Comparison of ENCODE assay signal across 16 mouse cellular contexts in the genomic region with DNA sequence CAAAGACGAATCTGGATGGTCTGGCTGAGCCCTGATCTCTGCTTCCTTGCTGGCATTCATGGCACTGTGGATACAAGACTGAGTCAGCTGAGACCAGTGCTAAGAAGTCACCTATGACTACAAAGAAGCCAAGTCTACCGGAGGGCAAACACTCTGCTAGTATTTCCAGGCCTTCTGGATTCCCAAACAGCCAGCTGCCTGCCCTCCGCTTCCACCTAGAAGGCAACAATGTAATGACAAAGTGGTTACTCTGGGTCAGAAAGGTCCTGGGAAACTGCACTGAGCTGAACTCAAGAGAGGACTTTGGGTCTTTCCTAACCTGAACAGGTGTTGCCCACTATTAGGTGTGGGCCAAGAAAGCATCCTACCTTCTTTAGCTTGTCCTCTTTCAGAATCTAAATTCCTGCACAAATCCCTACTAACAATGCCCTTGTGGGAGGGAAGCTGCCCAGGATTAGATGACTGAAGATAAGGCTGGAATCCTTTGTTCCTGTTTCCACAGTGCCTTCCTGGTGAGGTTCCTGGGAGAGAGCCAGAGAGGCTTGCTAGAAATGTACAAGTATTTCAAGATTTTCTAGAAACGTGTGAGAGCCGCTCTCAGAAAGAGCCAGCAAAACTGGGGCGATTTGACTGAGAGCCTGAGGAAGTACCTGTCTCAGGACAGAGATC.
A peak's percentile ranks its signal among the peaks of the same experiment; 100 is the strongest.
DNase-seq lines count a peak whose midpoint lies in the region; ATAC-seq and TF ChIP-seq lines count a peak whose summit lies in the region.
"Had no signal": no experiment of that assay in that cellular context is flagged by ENCODE, and none has a peak within 500 bp of the region (broad histone marks: within the 10 kb centered on the region; RNA-seq: fewer than 3 reads in every experiment).

No protein-coding gene starts in this region.

- no peak overlapping the region for H3K9ac ChIP-seq in limb, embryonic 15.5 days
- no peak overlapping the region for H3K9ac ChIP-seq in embryonic facial prominence, embryonic 14.5 days (ENCODE audit: low read depth, low read length)
- no peak overlapping the region for H3K9ac ChIP-seq in liver, embryonic 13.5 days
- no peak overlapping the region for H3K9ac ChIP-seq in forebrain, postnatal 0 days
- H3K9ac ChIP-seq: hindbrain, embryonic 15.5 days; midbrain, embryonic 12.5 days had no signal

- no peak overlapping the region for H3K4me2 ChIP-seq in limb, embryonic 15.5 days
- H3K4me2 ChIP-seq in embryonic facial prominence, embryonic 14.5 days (ENCODE audit: low read depth, low read length), result no peak overlapping the region
- no peak overlapping the region for H3K4me2 ChIP-seq in liver, embryonic 13.5 days
- no peak overlapping the region for H3K4me2 ChIP-seq in forebrain, postnatal 0 days (ENCODE audit: low read depth)
- H3K4me2 ChIP-seq: hindbrain, embryonic 15.5 days; midbrain, embryonic 12.5 days had no signal

- no peak for ATAC-seq in limb, embryonic 15.5 days (ENCODE audit: insufficient number of reproducible peaks, low FRiP score, low TSS enrichment, low read depth)
- ATAC-seq in embryonic facial prominence, embryonic 14.5 days (ENCODE audit: low read depth), result peak; percentile 53; the same call in 1 of the 2 replicates
- no peak for ATAC-seq in liver, embryonic 13.5 days (ENCODE audit: low read depth)
- no peak for ATAC-seq in forebrain, postnatal 0 days

- 79% methylated on average over 6 of the region's 6 CpGs for WGBS in limb, embryonic 15.5 days
- 85% methylated on average over 6 of the region's 6 CpGs for WGBS in limb, embryonic 10.5 days
- WGBS in embryonic facial prominence, embryonic 14.5 days, result 74% methylated on average over 6 of the region's 6 CpGs
- 69% methylated on average over 6 of the region's 6 CpGs for WGBS in liver, embryonic 13.5 days (ENCODE audit: insufficient replicate concordance)
- 75% methylated on average over 6 of the region's 6 CpGs for WGBS in forebrain, postnatal 0 days

- H3K4me3 ChIP-seq in limb, embryonic 15.5 days, result no peak overlapping the region
- no peak overlapping the region for H3K4me3 ChIP-seq in limb, embryonic 10.5 days
- no peak overlapping the region for H3K4me3 ChIP-seq in embryonic facial prominence, embryonic 14.5 days (ENCODE audit: low read depth, low read length)
- H3K4me3 ChIP-seq in liver, embryonic 13.5 days (replicated peaks), result no peak overlapping the region
- no peak overlapping the region for H3K4me3 ChIP-seq in forebrain, postnatal 0 days (ENCODE audit: low read depth, low read length)
- H3K4me3 ChIP-seq: forebrain, embryonic 10.5 days; hindbrain, embryonic 15.5 days; midbrain, embryonic 12.5 days had no signal

- DNase-seq in limb, embryonic 10.5 days (ENCODE audit: low spot score), result no peak
- peak; percentile 62 for DNase-seq in embryonic facial prominence, embryonic 14.5 days (ENCODE audit: low spot score)
- DNase-seq in liver, embryonic 13.5 days, result no peak
- peak; percentile 66 for DNase-seq in lung, postnatal 36 days
- DNase-seq in c-Kit-positive CD71-positive TER-119-positive erythroid progenitor cells, embryonic 14.5 days (ENCODE audit: low spot score), result no peak
- DNase-seq in forebrain, postnatal 0 days, result no peak
- DNase-seq in thymus, postnatal 10 days (ENCODE audit: low spot score in 2 of 2), result no peak
- DNase-seq: cerebellum, adult 8-10 months; kidney, postnatal 25 days; layer of hippocampus, postnatal 36 days; spleen, adult 18-20 months; thymus, postnatal 14 days had no signal

- peak overlapping the region; percentile 22; the same call in 1 of the 2 replicates for H3K27ac ChIP-seq in limb, embryonic 15.5 days
- H3K27ac ChIP-seq in limb, embryonic 10.5 days, result no peak overlapping the region
- no peak overlapping the region for H3K27ac ChIP-seq in embryonic facial prominence, embryonic 14.5 days (replicated peaks; ENCODE audit: low read depth, low read length)
- peak overlapping the region; percentile 37 for H3K27ac ChIP-seq in liver, embryonic 13.5 days
- H3K27ac ChIP-seq in forebrain, postnatal 0 days (ENCODE audit: low read depth, low read length), result no peak overlapping the region
- H3K27ac ChIP-seq: forebrain, embryonic 10.5 days; hindbrain, embryonic 15.5 days; midbrain, embryonic 12.5 days had no signal

- H3K36me3 ChIP-seq in limb, embryonic 15.5 days, result no peaks in the 10 kb centered on the region
- H3K36me3 ChIP-seq in limb, embryonic 10.5 days, result no peaks in the 10 kb centered on the region
- no peaks in the 10 kb centered on the region for H3K36me3 ChIP-seq in embryonic facial prominence, embryonic 14.5 days (ENCODE audit: control insufficient read depth, insufficient read depth, low read length)
- H3K36me3 ChIP-seq in liver, embryonic 13.5 days, result no peaks in the 10 kb centered on the region
- no peaks in the 10 kb centered on the region for H3K36me3 ChIP-seq in forebrain, postnatal 0 days (ENCODE audit: insufficient read depth)
- H3K36me3 ChIP-seq: forebrain, embryonic 10.5 days; hindbrain, embryonic 15.5 days; midbrain, embryonic 12.5 days had no signal

- no peak for TF ChIP-seq CTCF in forebrain, postnatal 0 days (IDR thresholded peaks at IDR 0.05; ENCODE audit: low read depth)

- no peaks in the 10 kb centered on the region for H3K4me1 ChIP-seq in limb, embryonic 15.5 days
- H3K4me1 ChIP-seq in limb, embryonic 10.5 days, result no peaks in the 10 kb centered on the region
- H3K4me1 ChIP-seq in embryonic facial prominence, embryonic 14.5 days (ENCODE audit: control insufficient read depth, insufficient read depth, low read length), result no peaks in the 10 kb centered on the region
- H3K4me1 ChIP-seq in liver, embryonic 13.5 days (replicated peaks), result peaks cover 60% of the 10 kb centered on the region
- no peaks in the 10 kb centered on the region for H3K4me1 ChIP-seq in forebrain, postnatal 0 days (ENCODE audit: insufficient read depth)
- H3K4me1 ChIP-seq: hindbrain, embryonic 15.5 days; midbrain, embryonic 12.5 days had no signal

- no peaks in the 10 kb centered on the region for H3K9me3 ChIP-seq in limb, embryonic 15.5 days
- no peaks in the 10 kb centered on the region for H3K9me3 ChIP-seq in limb, embryonic 10.5 days (replicated peaks)
- no peaks in the 10 kb centered on the region for H3K9me3 ChIP-seq in embryonic facial prominence, embryonic 14.5 days (ENCODE audit: control insufficient read depth, low read length)
- no peaks in the 10 kb centered on the region for H3K9me3 ChIP-seq in liver, embryonic 13.5 days (replicated peaks)
- no peaks in the 10 kb centered on the region for H3K9me3 ChIP-seq in forebrain, postnatal 0 days (ENCODE audit: low read length)
- H3K9me3 ChIP-seq: forebrain, embryonic 10.5 days; hindbrain, embryonic 15.5 days; midbrain, embryonic 12.5 days had no signal

- no peaks in the 10 kb centered on the region for H3K27me3 ChIP-seq in limb, embryonic 15.5 days
- H3K27me3 ChIP-seq in limb, embryonic 10.5 days (ENCODE audit: low read depth, poor library complexity, severe bottlenecking), result no peaks in the 10 kb centered on the region
- H3K27me3 ChIP-seq in embryonic facial prominence, embryonic 14.5 days (replicated peaks; ENCODE audit: control insufficient read depth, insufficient read depth, low read length), result no peaks in the 10 kb centered on the region
- no peaks in the 10 kb centered on the region for H3K27me3 ChIP-seq in liver, embryonic 13.5 days
- no peaks in the 10 kb centered on the region for H3K27me3 ChIP-seq in forebrain, postnatal 0 days (ENCODE audit: insufficient read depth, low read length)
- H3K27me3 ChIP-seq: hindbrain, embryonic 15.5 days had no signal

Comparison
In these comparisons a context has a peak if more than half of its experiments do, and no peak if none do; other contexts are left out.
1. H3K27ac ChIP-seq: peak in limb, embryonic 15.5 days (single experiment) and liver, embryonic 13.5 days (single experiment); none in limb, embryonic 10.5 days (single experiment), embryonic facial prominence, embryonic 14.5 days (single experiment) and forebrain, postnatal 0 days (single experiment).
2. DNase-seq: peak in embryonic facial prominence, embryonic 14.5 days (single experiment) and lung, postnatal 36 days (single experiment); none in limb, embryonic 10.5 days (single experiment), liver, embryonic 13.5 days (single experiment), c-Kit-positive CD71-positive TER-119-positive erythroid progenitor cells, embryonic 14.5 days (single experiment), forebrain, postnatal 0 days (single experiment) and thymus, postnatal 10 days (0 of 2).